Mouse (Mus musculus): ENCODE measurements at regions not wholly inside any gene's neighbourhood (a gene's known extent, or its start where the extent isn't known, plus 50 kb on each side); places are given as distances from the start of the nearest gene placed in this dataset.

GRCm38 (mm10) chr4:87386835-87387234 is 156.6 kb upstream of the Slc24a2 start:
- DNase-seq (ENCODE audit: low spot score in 2 of 2): no peak

GRCm38 (mm10) chr4:87386271-87386670 is 156.0 kb upstream of the Slc24a2 start:
- DNase-seq (ENCODE audit: low spot score in 2 of 2): no peak

- no peak for DNase-seq (ENCODE audit: low spot score in 2 of 2)
Measured at GRCm38 (mm10) chr4:87385221-87385739, 155.0 kb upstream of the Slc24a2 start.

DNA sequence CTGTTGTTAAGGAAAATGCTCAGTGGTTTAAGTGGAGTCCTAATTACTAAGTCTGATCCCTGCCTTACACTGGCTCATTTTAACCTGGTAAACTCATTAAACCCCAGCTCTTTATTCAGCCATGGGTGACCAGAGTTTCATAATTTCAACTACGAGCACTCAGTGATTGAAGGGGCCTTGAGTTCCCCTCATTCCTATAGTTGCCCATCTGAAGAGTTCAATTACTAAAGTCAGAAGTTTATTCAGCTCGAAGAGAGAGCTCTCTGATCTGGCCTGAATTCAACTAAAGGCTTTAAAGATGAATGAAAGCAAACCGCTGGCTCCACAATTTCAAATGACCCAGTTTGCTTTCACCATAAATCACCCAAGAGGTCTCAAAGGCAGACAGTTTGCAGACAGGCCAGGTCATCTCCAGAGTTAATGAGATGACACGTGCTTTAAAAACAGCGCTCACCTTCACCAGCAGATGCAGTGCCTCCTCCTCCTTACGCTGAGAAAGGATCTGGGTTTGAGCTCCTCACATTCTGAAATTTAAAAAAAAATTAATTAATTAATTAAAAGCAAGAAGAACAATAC is 154.3 kb upstream of the Slc24a2 start:
- DNase-seq (ENCODE audit: low spot score in 2 of 2): no peak

DNA sequence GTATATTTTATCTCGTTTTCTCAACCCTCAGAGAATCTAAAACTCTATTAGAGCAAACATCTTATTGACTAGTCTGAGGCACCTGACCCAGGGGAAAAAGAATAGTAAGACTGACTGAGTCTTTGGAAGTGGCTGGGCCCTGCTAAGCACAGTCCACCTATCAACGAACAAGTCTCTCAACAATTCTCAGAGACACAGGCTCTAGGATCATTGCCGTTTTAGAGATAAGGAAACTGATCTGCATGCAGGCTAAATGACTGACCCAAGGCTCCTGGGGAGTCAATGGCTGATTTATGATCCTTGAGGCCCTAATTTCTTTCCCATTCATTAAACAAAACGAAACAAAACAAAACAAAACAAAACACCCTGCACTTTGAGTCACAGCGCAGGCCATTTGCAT is 150.4 kb upstream of the Slc24a2 start:
- DNase-seq (ENCODE audit: low spot score in 2 of 2): no peak

- no peak for DNase-seq (ENCODE audit: low spot score in 2 of 2)
Measured at GRCm38 (mm10) chr4:87379516-87380173, 149.4 kb upstream of the Slc24a2 start.

DNA sequence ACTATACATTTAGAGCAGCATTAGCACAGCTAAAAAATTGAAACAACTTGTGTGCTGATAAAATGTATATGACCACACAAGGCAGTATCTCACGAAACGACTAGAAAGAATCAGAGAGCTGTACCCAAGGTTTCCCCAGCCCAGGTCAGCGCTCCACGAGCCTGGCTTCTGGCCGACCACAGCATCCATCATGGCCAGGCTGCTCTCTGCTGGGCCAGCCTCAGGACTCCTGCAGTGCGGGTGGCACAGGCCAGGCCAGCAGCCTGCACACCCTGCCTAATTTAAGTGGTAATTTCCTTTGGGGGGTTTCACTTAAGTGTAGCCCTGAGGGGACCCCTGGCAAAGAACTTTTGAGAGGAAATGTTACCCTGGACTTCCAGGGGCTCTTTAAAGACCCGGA is 141.7 kb upstream of the Slc24a2 start:
- no peak for DNase-seq (ENCODE audit: low spot score in 2 of 2)

DNA sequence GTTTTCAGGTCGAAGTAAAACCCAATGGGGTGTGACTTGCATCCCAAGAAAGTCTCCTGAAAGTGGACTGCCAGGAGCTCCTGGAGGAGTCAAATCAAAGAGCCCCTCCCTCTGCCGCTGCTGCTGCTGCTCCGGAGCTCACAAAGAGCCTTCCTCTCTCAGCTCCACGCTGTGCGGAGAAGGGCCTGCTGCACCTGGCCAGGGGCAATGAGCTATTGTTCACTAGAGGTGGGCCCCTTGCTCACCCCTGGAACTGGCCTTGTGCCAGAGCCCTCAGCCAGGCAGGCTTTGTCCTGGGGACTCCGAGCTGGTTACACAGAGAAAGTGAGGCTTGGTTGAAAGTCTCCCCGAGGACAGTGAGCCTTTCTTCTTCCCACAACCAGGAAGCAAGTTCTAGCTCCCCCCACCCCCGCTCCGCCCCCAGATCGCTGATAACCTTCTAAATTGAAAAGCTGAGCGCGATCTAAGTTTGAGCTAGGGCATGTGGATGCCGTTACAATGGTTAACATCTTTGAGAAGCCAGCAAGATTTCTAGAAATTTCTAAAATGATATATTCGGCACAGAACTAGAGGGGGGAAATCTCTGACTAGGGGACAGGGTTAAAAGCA is 139.5 kb upstream of the Slc24a2 start:
- DNase-seq (ENCODE audit: low spot score in 2 of 2): peak; percentile 11

DNA sequence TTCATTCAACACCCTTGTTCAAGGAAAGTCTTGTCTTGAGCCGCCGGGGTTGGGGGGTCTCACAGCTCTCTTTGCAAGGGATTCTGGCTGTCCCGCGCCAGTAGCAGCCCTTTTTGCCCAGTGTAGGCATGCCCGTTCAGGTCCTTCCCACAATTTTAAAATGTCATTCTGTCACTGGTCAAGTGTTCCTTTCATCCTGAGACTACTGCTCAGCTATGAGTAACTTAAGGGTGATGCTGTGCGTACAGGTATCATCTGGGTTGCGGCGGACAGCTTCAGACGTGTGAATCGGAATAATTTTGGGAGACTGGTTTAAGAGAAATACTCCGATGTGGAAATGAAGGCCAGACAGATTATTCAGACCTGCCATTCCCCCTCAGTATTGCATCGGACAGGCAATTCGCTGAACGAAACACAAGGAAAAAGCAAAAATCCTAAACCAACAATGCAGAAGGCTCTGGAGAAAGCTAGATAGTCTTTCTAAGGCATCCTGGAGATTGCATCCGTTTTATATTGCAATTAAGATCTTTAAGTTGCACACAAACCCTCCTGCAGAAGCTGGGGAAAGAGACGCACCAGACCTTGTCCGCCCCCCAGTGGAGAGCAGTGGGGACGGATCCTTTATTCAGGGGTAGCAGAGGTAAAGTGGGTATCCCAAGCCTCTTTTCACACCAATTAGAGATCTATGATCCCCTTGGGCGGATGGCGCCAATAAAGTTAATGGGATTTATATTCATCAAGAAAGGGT is 138.3 kb upstream of the Slc24a2 start:
- peak; percentile 49 to 72 for DNase-seq (ENCODE audit: low spot score in 2 of 2)

DNA sequence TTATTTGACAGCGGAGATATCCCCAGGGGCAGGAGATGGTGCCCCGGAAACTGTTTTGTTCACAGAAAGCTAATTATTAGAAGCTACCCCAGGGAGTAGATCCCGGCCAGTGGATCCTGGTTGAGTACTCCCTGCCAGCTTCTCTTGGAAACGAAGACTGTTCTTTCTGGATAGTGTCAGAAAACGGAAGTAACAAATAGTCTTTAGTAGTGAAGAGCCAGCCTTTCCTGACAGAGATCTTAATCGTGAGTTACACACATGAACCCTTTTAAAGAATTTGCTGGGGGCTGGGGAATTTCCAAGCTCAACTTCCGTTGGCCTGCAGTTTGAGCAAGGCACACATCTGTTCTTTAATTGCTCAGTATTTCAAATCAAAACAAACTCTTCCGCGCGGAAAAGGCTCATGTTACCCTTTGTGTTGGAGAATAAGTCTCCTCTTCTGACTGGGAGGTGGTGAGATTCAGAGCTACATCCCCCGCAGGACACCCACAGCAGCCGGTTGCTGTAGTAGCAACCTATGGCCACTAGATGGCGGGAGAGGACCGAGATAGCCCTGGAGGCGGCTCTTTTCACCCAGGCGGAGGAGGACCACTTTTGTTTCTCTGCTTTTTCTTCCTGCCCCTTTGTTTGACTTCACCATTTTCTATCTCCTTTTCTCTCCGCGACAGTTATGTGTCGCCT is 137.6 kb upstream of the Slc24a2 start:
- peak; percentile 70 to 86 for DNase-seq (ENCODE audit: low spot score in 2 of 2)

GRCm38 (mm10) chr4:87362201-87362600 is 131.9 kb upstream of the Slc24a2 start:
- no peak for DNase-seq (ENCODE audit: low spot score in 2 of 2)

DNA sequence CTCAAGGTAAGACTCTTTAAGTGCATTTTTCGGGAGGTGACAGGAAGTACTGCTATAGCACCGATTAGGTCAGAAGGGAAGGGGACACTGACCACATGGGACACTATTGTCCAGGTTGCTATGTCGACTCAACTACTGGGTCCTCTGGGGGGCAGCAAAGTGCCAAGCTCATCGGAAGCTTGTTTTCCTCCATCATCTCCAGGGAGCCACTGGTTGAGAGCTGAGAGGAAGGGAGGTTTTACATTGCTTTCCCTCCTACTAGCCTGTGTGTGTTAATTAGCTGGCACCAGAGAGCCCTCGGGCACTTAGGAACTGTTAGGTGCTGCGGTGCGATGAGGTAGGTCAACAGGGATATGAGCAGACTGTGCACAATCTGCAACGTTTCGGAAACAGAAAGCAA is 129.2 kb upstream of the Slc24a2 start:
- peak in 1 of 2 experiments; percentile 5 for DNase-seq (ENCODE audit: low spot score in 2 of 2)

- no peak for DNase-seq (ENCODE audit: low spot score in 2 of 2)
Measured at GRCm38 (mm10) chr4:87359004-87359403, 128.7 kb upstream of the Slc24a2 start.

- no peak for DNase-seq (ENCODE audit: low spot score in 2 of 2)
Measured at GRCm38 (mm10) chr4:87332968-87333367, 102.7 kb upstream of the Slc24a2 start.

DNA sequence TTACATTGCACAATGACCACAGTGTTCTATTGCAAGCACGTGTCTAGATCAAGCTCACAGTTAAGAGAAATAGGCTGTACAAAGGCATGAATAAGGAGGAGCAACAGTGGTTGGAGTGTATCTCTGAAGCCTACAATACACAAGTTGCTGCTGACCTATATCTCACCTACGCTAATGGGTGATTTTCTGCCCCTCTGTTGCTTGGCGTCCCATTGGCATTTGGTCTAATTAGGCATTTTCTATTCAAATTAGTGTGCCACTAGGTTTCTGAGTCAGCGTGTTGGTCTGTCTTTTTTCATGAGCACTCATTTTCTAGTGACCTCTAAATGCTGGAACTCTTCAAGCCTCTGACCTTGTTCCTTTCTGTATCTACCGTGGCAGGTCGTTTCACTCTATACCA is 98.9 kb upstream of the Slc24a2 start:
- DNase-seq (ENCODE audit: low spot score in 2 of 2): no peak

- no peak for DNase-seq (ENCODE audit: low spot score in 2 of 2)
Measured at GRCm38 (mm10) chr4:87321726-87322349, 91.6 kb upstream of the Slc24a2 start.

- no peak for DNase-seq (ENCODE audit: low spot score in 2 of 2)
Measured at GRCm38 (mm10) chr4:87298129-87298528, 67.9 kb upstream of the Slc24a2 start.

- no peak for DNase-seq (ENCODE audit: low spot score in 2 of 2)
Measured at GRCm38 (mm10) chr4:87294538-87294937, 64.3 kb upstream of the Slc24a2 start.

Data from thymus, postnatal 10 days (tissue).